Mouse (Mus musculus): ENCODE measurements around the gene Kcnk18. TPM values are rescaled to one million over a fixed set of nuclear protein-coding genes. Genes with fewer than 3 reads are reported as not detected.

The Kcnk18 gene
- not detected for total RNA-seq (2021)
- long read RNA-seq, experiment 1: 0 reads
- long read RNA-seq, experiment 2: 0 reads

- intact Hi-C loops (cut with DNase I): no loop called here
- no peak for DNase-seq
Observed at GRCm38 (mm10) chr19:59218991-59219390, at the start of gene Kcnk18. TSS of gene Kcnk18 (plus strand) at chr19:59219214.

- no peak for DNase-seq
- intact Hi-C loops (cut with DNase I): no loop called here
Observed at GRCm38 (mm10) chr19:59169936-59170765, 48.9 kb upstream of the Kcnk18 start, which contains the start of gene Vax1. TSS of gene Vax1 (minus strand) at chr19:59170056.

- intact Hi-C loops (cut with DNase I): no loop called here
- DNase-seq: no peak
Observed at GRCm38 (mm10) chr19:59170766-59171095, 48.3 kb upstream of the Kcnk18 start.

- intact Hi-C loops (cut with DNase I): no loop called here
- DNase-seq: no peak
Observed at GRCm38 (mm10) chr19:59171151-59171870, 47.7 kb upstream of the Kcnk18 start.

- DNase-seq: no peak
- intact Hi-C loops (cut with DNase I): no loop called here
Observed at GRCm38 (mm10) chr19:59171871-59172245, 47.2 kb upstream of the Kcnk18 start.

GRCm38 (mm10) chr19:59172781-59173180 is 46.2 kb upstream of the Kcnk18 start:
- intact Hi-C loops (cut with DNase I): no loop called here

GRCm38 (mm10) chr19:59173341-59174015 is 45.5 kb upstream of the Kcnk18 start:
- intact Hi-C loops (cut with DNase I): no loop called here
- DNase-seq: no peak

More at GRCm38 (mm10) chr19:59172781-59173180, 46.2 kb upstream of the Kcnk18 start:
- no peak for DNase-seq

- no peak for DNase-seq
- intact Hi-C loops (cut with DNase I): no loop called here
Observed at GRCm38 (mm10) chr19:59184000-59184399, 35.0 kb upstream of the Kcnk18 start.

GRCm38 (mm10) chr19:59188981-59189380 is 30.0 kb upstream of the Kcnk18 start:
- intact Hi-C loops (cut with DNase I): no loop called here
- DNase-seq: no peak

- DNase-seq: no peak
- intact Hi-C loops (cut with DNase I): no loop called here
Observed at GRCm38 (mm10) chr19:59190431-59191122, 28.4 kb upstream of the Kcnk18 start.

- intact Hi-C loops (cut with DNase I): no loop called here
- no peak for DNase-seq
Observed at GRCm38 (mm10) chr19:59191123-59191505, 27.9 kb upstream of the Kcnk18 start.

- intact Hi-C loops (cut with DNase I): no loop called here
- no peak for DNase-seq
Observed at GRCm38 (mm10) chr19:59192491-59192890, 26.5 kb upstream of the Kcnk18 start.

GRCm38 (mm10) chr19:59193456-59193855 is 25.6 kb upstream of the Kcnk18 start:
- intact Hi-C loops (cut with DNase I): no loop called here
- DNase-seq: no peak

GRCm38 (mm10) chr19:59193986-59194820 is 24.8 kb upstream of the Kcnk18 start:
- intact Hi-C loops (cut with DNase I): no loop called here
- no peak for DNase-seq

- intact Hi-C loops (cut with DNase I): loop anchor here (5.0 kb wide), 1 partner anchor 388 kb away; no protein-coding TSS in a partner anchor
- DNase-seq: no peak
Observed at GRCm38 (mm10) chr19:59195181-59195770, 23.7 kb upstream of the Kcnk18 start.

GRCm38 (mm10) chr19:59196111-59196666 is 22.8 kb upstream of the Kcnk18 start:
- no peak for DNase-seq
- intact Hi-C loops (cut with DNase I): loop anchor here (5.0 kb wide), 1 partner anchor 389 kb away; no protein-coding TSS in a partner anchor

GRCm38 (mm10) chr19:59198161-59198560 is 20.9 kb upstream of the Kcnk18 start:
- intact Hi-C loops (cut with DNase I): loop anchor here (2.0 to 5.0 kb wide), 2 partner anchors 287 to 391 kb away; no protein-coding TSS in a partner anchor
- DNase-seq: peak; percentile 29 to 32

- DNase-seq: peak in 1 of 2 experiments; percentile 30
- intact Hi-C loops (cut with DNase I): no loop called here
Observed at GRCm38 (mm10) chr19:59208475-59208874, 10.5 kb upstream of the Kcnk18 start.

GRCm38 (mm10) chr19:59208986-59209385 is 10.0 kb upstream of the Kcnk18 start:
- no peak for DNase-seq
- intact Hi-C loops (cut with DNase I): no loop called here

Data from gastrocnemius, postnatal 36 days (tissue).